Mouse (Mus musculus) stomach, embryonic 16.5 days (tissue): ENCODE results near the gene Actr3b. TPM values are rescaled to one million over a fixed set of nuclear protein-coding genes. Genes with fewer than 3 reads are reported as not detected.

Source experiments
- ATAC-seq: fragments of 200-750 bp; cut with Nextera tagmentation; 2 replicates; pipeline ENCODE4 v1.8.0; 2017; ENCODE audit warnings: moderate number of reproducible peaks, moderate TSS enrichment; ENCODE audit not compliant: insufficient read depth, low FRiP score
- H3K27ac ChIP-seq: fragments of 300-500 bp; sonication (generic); 2 replicates; pipeline ENCODE4 v1.5.1; 2014; ENCODE audit warnings: low read length
- H3K27me3 ChIP-seq: fragments of 300-500 bp; sonication (generic); 2 replicates; pipeline ENCODE4 v1.6.1; 2014; ENCODE audit warnings: low read length, control low read depth, mixed read lengths; ENCODE audit not compliant: control insufficient read depth, insufficient read depth
- H3K36me3 ChIP-seq: fragments of 300-500 bp; sonication (generic); 2 replicates; pipeline ENCODE4 v1.6.1; 2014; ENCODE audit warnings: low read length; ENCODE audit not compliant: control insufficient read depth, insufficient read depth
- H3K4me1 ChIP-seq: fragments of 300-500 bp; sonication (generic); 2 replicates; pipeline ENCODE4 v1.6.1; 2014; ENCODE audit warnings: low read length, control low read depth, mixed read lengths; ENCODE audit not compliant: control insufficient read depth, insufficient read depth
- H3K4me2 ChIP-seq: fragments of 300-500 bp; sonication (generic); 2 replicates; pipeline ENCODE4 v1.6.1; 2014; ENCODE audit warnings: low read depth, low read length, mixed read lengths
- H3K4me3 ChIP-seq: fragments of 300-500 bp; sonication (generic); replicated peaks from 2 replicates; pipeline ENCODE4 v1.5.1; 2014; ENCODE audit warnings: mild to moderate bottlenecking, low read length
- H3K9ac ChIP-seq: fragments of 300-500 bp; sonication (generic); 2 replicates; pipeline ENCODE4 v1.6.1; 2014; ENCODE audit warnings: low read length
- H3K9me3 ChIP-seq: fragments of 300-500 bp; sonication (generic); replicated peaks from 2 replicates; pipeline ENCODE4 v1.6.1; 2016; ENCODE audit warnings: low read length, control low read depth; ENCODE audit not compliant: control insufficient read depth
- WGBS: fragments of 180-500 bp; shearing (Covaris S2); extraction: QIAGEN DNeasy Blood & Tissue Kit; methylation state at CpG from one replicate; pipeline ENCODE4 v1.1.7; 2014; 5-methylcytosine and 5-hydroxymethylcytosine counted together
- polyA plus RNA-seq: library from polyadenylated mRNA; unstranded; fragments of >200 nt; fragmentation: Nextera tagmentation; extraction: Ambion mirVana; gene quantifications from 2 replicates; pipeline ENCODE4 v1.2.1, GENCODE M21; 2015

Actr3b gene
- polyA plus RNA-seq, 1 experiment from 2014 or later, result 3.7 TPM

GRCm38 (mm10) chr5:25891321-25891720 is 131.5 kb downstream of the Actr3b start:
- Histone ChIP-seq H3K9ac (no peak overlapping the region), H3K4me3 (no peak overlapping the region)

More at GRCm38 (mm10) chr5:25891321-25891720, 131.5 kb downstream of the Actr3b start:
- no peaks in the 10 kb centered on the region for H3K36me3 ChIP-seq
- no peak overlapping the region for H3K4me2 ChIP-seq
- no peaks in the 10 kb centered on the region for H3K4me1 ChIP-seq
- H3K27ac ChIP-seq, result no peak overlapping the region
- no peak for ATAC-seq
- no peaks in the 10 kb centered on the region for H3K9me3 ChIP-seq
- no peaks in the 10 kb centered on the region for H3K27me3 ChIP-seq
- 67% methylated on average over 1 of the region's 1 CpGs for WGBS

Other genes starting within 250 kb of the Actr3b start
- 0.13 TPM in 1 of 2 replicates, not detected in the other for gene Cct8l1, start 243.9 kb upstream of the Actr3b start, polyA plus RNA-seq
- gene Xrcc2, start 54.2 kb upstream of the Actr3b start, polyA plus RNA-seq, result 7.2 TPM in 2 replicates
- not detected in 2 replicates for gene Gm21663, start 182.4 kb downstream of the Actr3b start, polyA plus RNA-seq
- gene Gm21671, start 194.4 kb downstream of the Actr3b start, polyA plus RNA-seq, result 0.10 TPM in 1 of 2 replicates, not detected in the other
- 0.08 and 0.11 TPM in 2 replicates for gene Gm21680, start 212.7 kb downstream of the Actr3b start, polyA plus RNA-seq
- gene Gm21698, start 228.7 kb downstream of the Actr3b start, polyA plus RNA-seq, result 0.09 and 0.16 TPM in 2 replicates
- gene Gm1979, start 244.8 kb downstream of the Actr3b start, polyA plus RNA-seq, result 0.21 TPM in 1 of 2 replicates, not detected in the other